Mouse (Mus musculus): Measurements from ENCODE around the gene Olfr816.

GRCm38 (mm10) chr10:129885934-129886333 is 29.5 kb downstream of the Olfr816 start:
- no peak for TF ChIP-seq CTCF (IDR thresholded peaks at IDR 0.05; ENCODE audit: low read depth)
- no peak for TF ChIP-seq EP300 (IDR thresholded peaks at IDR 0.05; ENCODE audit: low read depth)

Measured in heart, postnatal 0 days (tissue).